Mouse (Mus musculus) liver, adult 2 months (tissue): Measurements from ENCODE around the gene Zfp341. TPM values are rescaled to one million over a fixed set of nuclear protein-coding genes. Genes with fewer than 3 reads are reported as not detected.

Source experiments
- DNase-seq: peaks from one replicate; pipeline ENCODE4 v3.0.0-alpha.2; 2011; ENCODE audit warnings: low read depth, low spot score; ENCODE audit errors: extremely low read depth
- H3K27ac ChIP-seq: fragments of 200-500 bp; replicated peaks from 2 replicates; pipeline ENCODE4 v1.5.1; 2012; ENCODE audit warnings: low read depth, mild to moderate bottlenecking, control low read depth, inconsistent platforms, low read length; ENCODE audit not compliant: insufficient read depth
- H3K27me3 ChIP-seq: fragments of 200-500 bp; 2 replicates; pipeline ENCODE4 v1.6.1; 2012; ENCODE audit warnings: mild to moderate bottlenecking, moderate library complexity, low read length, inconsistent platforms; ENCODE audit not compliant: control insufficient read depth, insufficient read depth
- H3K36me3 ChIP-seq: fragments of 200-500 bp; 2 replicates; pipeline ENCODE4 v1.6.1; 2012; ENCODE audit warnings: low read length, inconsistent platforms; ENCODE audit not compliant: control insufficient read depth, insufficient read depth
- H3K4me1 ChIP-seq: fragments of 200-500 bp; 2 replicates; pipeline ENCODE4 v1.6.1; 2011; ENCODE audit warnings: low read length; ENCODE audit not compliant: control insufficient read depth, insufficient read depth
- H3K4me3 ChIP-seq: fragments of 200-500 bp; 2 replicates; pipeline ENCODE4 v1.5.1; 2011; ENCODE audit warnings: low read depth, mild to moderate bottlenecking, control low read depth, low read length, moderate library complexity; ENCODE audit not compliant: insufficient read depth
- H3K79me2 ChIP-seq: fragments of 200-500 bp; 2 replicates; pipeline ENCODE4 v1.6.1; 2012; ENCODE audit warnings: inconsistent platforms, mild to moderate bottlenecking, low read length, moderate library complexity; ENCODE audit not compliant: control insufficient read depth, insufficient read depth
- H3K9ac ChIP-seq: fragments of 200-500 bp; 2 replicates; pipeline ENCODE4 v1.6.1; 2012; ENCODE audit warnings: low read depth, mild to moderate bottlenecking, control low read depth, inconsistent platforms, low read length
- CTCF ChIP-seq: fragments of 200-500 bp; IDR thresholded peaks from 2 replicates; pipeline ENCODE4 v1.5.1; 2011; ENCODE audit warnings: low read depth, low read length, control low read depth
- POLR2A ChIP-seq: fragments of 200-500 bp; IDR thresholded peaks from 2 replicates; pipeline ENCODE4 v1.6.1; 2011; ENCODE audit warnings: low read length, control low read depth; ENCODE audit not compliant: insufficient read depth; ENCODE audit errors: extremely low read depth
- WGBS: fragments of 180-500 bp; shearing (Covaris S2); methylation state at CpG from one replicate; pipeline ENCODE4 v1.1.7; 2018; 5-methylcytosine and 5-hydroxymethylcytosine counted together
- polyA plus RNA-seq: library from polyadenylated mRNA; depleted of rRNA; stranded (reverse); fragments of >200 nt; gene quantifications from 2 replicates; pipeline ENCODE4 v1.2.3, GENCODE M21; 2012
- total RNA-seq: library from RNA; depleted of rRNA; stranded (reverse); fragments of >200 nt; gene quantifications from 2 replicates; pipeline ENCODE4 v1.2.3, GENCODE M21; 2014

Gene Zfp341
- total and polyA plus RNA-seq, 2 experiments, result 0.18 to 3.2 TPM

- Histone ChIP-seq H3K79me2 (no peaks in the 10 kb centered on the region), H3K4me3 (peak overlapping the region; percentile 47), H3K9ac (peak overlapping the region; percentile 57; the same call in 1 of the 2 replicates), H3K27ac (peak overlapping the region; percentile 1; the same call in 1 of the 2 replicates), H3K4me1 (peaks cover 2% of the 10 kb centered on the region; the same call in 1 of the 2 replicates), H3K36me3 (no peaks in the 10 kb centered on the region), H3K27me3 (no peaks in the 10 kb centered on the region)
- 65% methylated on average over 10 of the region's 10 CpGs for WGBS
- no peak for TF ChIP-seq CTCF
- no peak for TF ChIP-seq POLR2A
- DNase-seq, result no peak
These were observed 44.6 kb upstream of the Zfp341 start for GRCm38 (mm10) chr2:154568329-154569070.

- under 1% methylated on average over 67 of the region's 70 CpGs for WGBS
- peak overlapping the region; percentile 57 for H3K9ac ChIP-seq
- H3K79me2 ChIP-seq, result no peaks in the 10 kb centered on the region
- peaks cover 2% of the 10 kb centered on the region; the same call in 1 of the 2 replicates for H3K4me1 ChIP-seq
- H3K27ac ChIP-seq, result peak overlapping the region; percentile 1; the same call in 1 of the 2 replicates
- no peaks in the 10 kb centered on the region for H3K27me3 ChIP-seq
- DNase-seq, result peak; percentile 78
- H3K36me3 ChIP-seq, result no peaks in the 10 kb centered on the region
- peak overlapping the region; percentile 47 for H3K4me3 ChIP-seq
- no peak for TF ChIP-seq CTCF
- no peak for TF ChIP-seq POLR2A
These were observed 43.9 kb upstream of the Zfp341 start for GRCm38 (mm10) chr2:154569071-154569748.

- H3K27ac ChIP-seq, result peak within 1 kb of the TSS; percentile 1; the same call in 1 of the 2 replicates
- no peaks in the 10 kb centered on the region for H3K36me3 ChIP-seq
- peak within 1 kb of the TSS; percentile 47 for H3K4me3 ChIP-seq
- H3K4me1 ChIP-seq, result peaks cover 2% of the 10 kb centered on the region; the same call in 1 of the 2 replicates
- TF ChIP-seq CTCF (0 out of 2 replicates have a peak, but pooled peaks have one; percentile 2), POLR2A (no peak)
- 3% methylated on average over 43 of the region's 44 CpGs for WGBS
- DNase-seq, result peak; percentile 79
- no peaks in the 10 kb centered on the region for H3K27me3 ChIP-seq
- peak within 1 kb of the TSS; percentile 57 for H3K9ac ChIP-seq
- H3K79me2 ChIP-seq, result no peaks in the 10 kb centered on the region
These were observed 43.2 kb upstream of the Zfp341 start, which contains the start of gene E2f1 for GRCm38 (mm10) chr2:154569836-154570286. Gene E2f1, minus strand, starts transcription at chr2:154569892.

GRCm38 (mm10) chr2:154570666-154571065 is 42.4 kb upstream of the Zfp341 start:
- H3K79me2 ChIP-seq, result no peaks in the 10 kb centered on the region
- TF ChIP-seq CTCF (no peak), POLR2A (no peak)
- no peak for DNase-seq
- no peak overlapping the region for H3K4me3 ChIP-seq
- peaks cover 2% of the 10 kb centered on the region; the same call in 1 of the 2 replicates for H3K4me1 ChIP-seq
- no peak overlapping the region for H3K27ac ChIP-seq
- no peak overlapping the region for H3K9ac ChIP-seq
- H3K36me3 ChIP-seq, result no peaks in the 10 kb centered on the region
- no peaks in the 10 kb centered on the region for H3K27me3 ChIP-seq
- WGBS, result 61% methylated on average over 4 of the region's 4 CpGs

- no peaks in the 10 kb centered on the region for H3K27me3 ChIP-seq
- no peaks in the 10 kb centered on the region for H3K79me2 ChIP-seq
- no peak overlapping the region for H3K27ac ChIP-seq
- no peak for DNase-seq
- H3K4me3 ChIP-seq, result no peak overlapping the region
- H3K36me3 ChIP-seq, result no peaks in the 10 kb centered on the region
- no peak for TF ChIP-seq POLR2A
- TF ChIP-seq CTCF, result no peak
- 77% methylated on average over 4 of the region's 4 CpGs for whole genome bisulfite sequencing
- no peak overlapping the region for H3K9ac ChIP-seq
- peaks cover 2% of the 10 kb centered on the region; the same call in 1 of the 2 replicates for H3K4me1 ChIP-seq
These were observed 41.8 kb upstream of the Zfp341 start for GRCm38 (mm10) chr2:154571266-154571665.
